Mouse (Mus musculus) G1E (cell line): ENCODE data around the gene Ankrd23.

ENCODE experiments used
- CTCF ChIP-seq: IDR thresholded peaks from 2 replicates; pipeline ENCODE4 v1.5.1; 2012; ENCODE audit warnings: low read depth, low read length, inconsistent platforms, mixed read lengths
- GATA1 ChIP-seq: IDR thresholded peaks from 2 replicates; pipeline ENCODE4 v1.6.1; 2012; ENCODE audit warnings: borderline replicate concordance, low read length, inconsistent platforms, mixed read lengths

DNA sequence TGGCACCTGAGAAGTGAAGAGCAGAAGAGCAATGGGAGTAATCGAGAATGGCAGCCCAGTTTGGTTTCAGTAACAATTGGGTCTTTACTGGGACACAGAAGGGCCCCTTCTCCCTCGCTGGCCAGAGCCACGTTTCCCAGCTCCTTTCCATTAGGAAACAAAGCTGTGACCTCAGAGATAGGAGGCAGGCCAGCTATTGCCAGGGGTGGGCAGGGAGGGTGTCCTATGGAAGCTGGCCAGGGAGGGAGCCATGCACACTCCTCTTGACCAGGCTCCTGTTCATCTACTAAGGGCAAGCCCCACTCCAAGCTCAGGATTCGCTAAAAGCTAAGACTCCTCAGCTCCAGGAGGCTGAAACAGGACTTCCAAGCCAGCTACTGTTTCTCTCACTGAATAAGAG is 22.6 kb upstream of the Ankrd23 start:
- TF ChIP-seq GATA1, result no peak
- TF ChIP-seq CTCF, result no peak
